Mouse (Mus musculus): ENCODE measurements around the gene Fscn3. TPM values are rescaled to one million over a fixed set of nuclear protein-coding genes. Genes with fewer than 3 reads are reported as not detected.

Gene Fscn3
- polyA plus RNA-seq, 1 experiment from 2014 or later = 0.13 TPM

DNA sequence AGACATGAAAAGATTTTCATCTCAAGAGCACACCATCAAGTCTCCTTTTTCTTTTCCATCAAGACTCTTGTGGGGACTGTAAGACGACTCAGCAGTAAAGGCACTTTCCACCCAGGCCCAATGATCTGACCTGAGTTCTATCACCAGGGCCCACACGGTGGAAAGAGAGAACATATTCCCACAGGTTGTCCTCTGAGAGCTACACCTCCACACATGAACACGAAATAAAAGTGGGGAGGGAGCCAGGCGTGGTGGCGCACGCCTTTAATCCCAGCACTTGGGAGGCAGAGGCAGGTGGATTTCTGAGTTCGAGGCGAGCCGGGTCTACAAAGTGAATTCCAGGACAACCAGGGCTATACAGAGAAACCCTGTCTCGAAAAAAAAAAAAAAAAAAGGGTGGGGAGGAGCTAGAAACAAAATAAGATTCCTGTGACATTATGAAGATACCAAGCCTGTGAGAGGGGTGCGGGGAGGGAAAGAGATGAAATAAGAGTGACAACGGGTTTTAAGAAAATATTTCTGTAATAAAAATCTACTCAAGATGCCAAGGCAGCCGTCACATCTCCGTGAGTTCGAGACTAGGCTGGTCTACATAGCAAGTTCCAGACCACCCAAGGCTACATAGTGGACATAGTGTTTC is 4.8 kb upstream of the Fscn3 start:
- Histone ChIP-seq H3K4me2 (ENCODE audit: low read depth, low read length) (peak overlapping the region; percentile 41), H3K9ac (ENCODE audit: low read length) (no peak overlapping the region), H3K27me3 (ENCODE audit: control insufficient read depth, insufficient read depth, low read length) (no peaks in the 10 kb centered on the region), H3K27ac (ENCODE audit: low read length) (peak overlapping the region; percentile 77; the same call in 1 of the 2 replicates), H3K4me1 (ENCODE audit: control insufficient read depth, insufficient read depth, low read length) (peaks cover 26% of the 10 kb centered on the region), H3K4me3 (replicated peaks; ENCODE audit: low read length) (peak overlapping the region; percentile 72), H3K36me3 (ENCODE audit: control insufficient read depth, insufficient read depth, low read length) (peaks cover 19% of the 10 kb centered on the region), H3K9me3 (replicated peaks; ENCODE audit: control insufficient read depth, low read length) (no peaks in the 10 kb centered on the region)
- no peak for ATAC-seq (ENCODE audit: insufficient read depth, low FRiP score)
- 66% methylated on average over 15 of the region's 15 CpGs for WGBS

DNA sequence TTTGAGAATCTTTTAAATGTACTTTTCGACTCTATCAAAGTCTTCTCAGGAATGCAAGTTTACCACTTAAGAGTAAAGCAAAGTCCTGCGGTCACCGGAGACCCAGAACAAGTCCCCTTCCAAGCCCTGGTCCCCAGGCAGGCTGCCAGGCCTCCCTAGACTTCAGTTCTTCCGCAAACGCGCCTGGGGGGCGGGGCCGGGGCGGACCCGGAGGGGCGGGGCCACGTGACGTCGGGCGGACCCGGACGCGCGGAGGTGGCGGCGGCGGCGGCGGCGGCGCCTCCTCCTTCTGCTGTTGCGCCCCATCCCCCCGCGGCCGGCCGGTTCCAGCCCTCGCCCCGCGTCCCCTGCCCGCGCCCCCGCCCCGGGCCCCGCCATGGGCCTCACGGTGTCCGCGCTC is 4.3 kb upstream of the Fscn3 start, which contains the start of gene Arf5:
Arf5 (plus strand) TSS at position 248 of the 400 bp plus-strand sequence.
- peak within 1 kb of the TSS; percentile 70 for H3K4me2 ChIP-seq (ENCODE audit: low read depth, low read length)
- H3K4me1 ChIP-seq (ENCODE audit: control insufficient read depth, insufficient read depth, low read length) = peaks cover 26% of the 10 kb centered on the region
- no peaks in the 10 kb centered on the region for H3K27me3 ChIP-seq (ENCODE audit: control insufficient read depth, insufficient read depth, low read length)
- no peaks in the 10 kb centered on the region for H3K9me3 ChIP-seq (replicated peaks; ENCODE audit: control insufficient read depth, low read length)
- H3K36me3 ChIP-seq (ENCODE audit: control insufficient read depth, insufficient read depth, low read length) = peaks cover 13% of the 10 kb centered on the region
- peak; percentile 74 for ATAC-seq (ENCODE audit: insufficient read depth, low FRiP score)
- peak within 1 kb of the TSS; percentile 72 for H3K4me3 ChIP-seq (replicated peaks; ENCODE audit: low read length)
- H3K27ac ChIP-seq (ENCODE audit: low read length) = peak within 1 kb of the TSS; percentile 77
- H3K9ac ChIP-seq (ENCODE audit: low read length) = peak within 1 kb of the TSS; percentile 95
- under 1% methylated on average over 36 of the region's 42 CpGs for WGBS

DNA sequence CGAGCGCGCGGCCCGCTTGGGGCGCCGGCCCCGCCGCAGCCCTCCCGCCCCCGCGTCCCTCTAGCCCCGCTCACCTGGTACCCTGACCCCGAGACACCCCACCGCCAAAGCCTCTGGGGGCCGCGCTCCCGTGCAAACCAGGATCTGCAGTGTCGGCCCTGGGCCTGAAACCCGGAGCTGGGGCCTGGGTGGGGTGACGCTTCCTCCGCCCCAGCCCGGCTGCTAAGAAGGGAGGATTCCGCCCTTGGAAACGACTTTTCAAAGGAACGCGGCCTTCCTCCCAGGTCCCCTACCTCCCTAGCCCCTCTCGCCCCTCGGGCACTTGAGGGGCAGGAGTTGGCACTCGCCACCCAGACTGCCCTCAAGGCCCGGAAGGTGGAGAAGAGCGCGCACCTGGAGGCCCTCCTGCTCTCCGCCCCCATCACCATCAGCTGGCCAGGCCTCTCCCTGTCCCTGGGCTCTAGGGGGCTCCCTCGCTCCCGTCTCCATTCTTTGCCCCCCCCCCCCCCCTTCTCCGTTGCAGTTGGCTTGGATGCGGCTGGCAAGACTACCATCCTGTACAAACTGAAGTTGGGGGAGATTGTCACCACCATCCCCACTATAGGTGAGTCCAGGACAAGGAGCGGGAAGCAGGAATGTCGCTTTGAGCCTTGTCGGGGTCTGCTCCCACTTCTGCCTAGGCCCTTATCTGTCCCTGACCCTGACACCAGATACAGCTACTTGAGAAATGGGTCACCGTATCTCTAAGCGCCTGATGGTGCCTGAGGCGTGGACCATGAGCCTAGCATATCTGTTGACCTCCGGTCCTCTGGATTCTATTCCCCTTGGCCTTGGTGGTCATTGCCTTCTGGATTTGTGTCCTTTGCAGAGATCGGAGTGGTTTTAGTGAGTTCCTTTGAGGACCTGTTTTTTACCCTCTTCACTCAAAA is 3.6 kb upstream of the Fscn3 start:
- Histone ChIP-seq H3K27me3 (ENCODE audit: control insufficient read depth, insufficient read depth, low read length) (no peaks in the 10 kb centered on the region), H3K4me2 (ENCODE audit: low read depth, low read length) (peak overlapping the region; percentile 70), H3K9ac (ENCODE audit: low read length) (peak overlapping the region; percentile 95), H3K36me3 (ENCODE audit: control insufficient read depth, insufficient read depth, low read length) (peaks cover 7% of the 10 kb centered on the region), H3K4me3 (replicated peaks; ENCODE audit: low read length) (peak overlapping the region; percentile 72), H3K4me1 (ENCODE audit: control insufficient read depth, insufficient read depth, low read length) (peaks cover 26% of the 10 kb centered on the region), H3K27ac (ENCODE audit: low read length) (peak overlapping the region; percentile 77), H3K9me3 (replicated peaks; ENCODE audit: control insufficient read depth, low read length) (no peaks in the 10 kb centered on the region)
- 0 out of 2 replicates have a peak, but pooled peaks have one; percentile 18 for ATAC-seq (ENCODE audit: insufficient read depth, low FRiP score)
- 8% methylated on average over 45 of the region's 46 CpGs for WGBS

DNA sequence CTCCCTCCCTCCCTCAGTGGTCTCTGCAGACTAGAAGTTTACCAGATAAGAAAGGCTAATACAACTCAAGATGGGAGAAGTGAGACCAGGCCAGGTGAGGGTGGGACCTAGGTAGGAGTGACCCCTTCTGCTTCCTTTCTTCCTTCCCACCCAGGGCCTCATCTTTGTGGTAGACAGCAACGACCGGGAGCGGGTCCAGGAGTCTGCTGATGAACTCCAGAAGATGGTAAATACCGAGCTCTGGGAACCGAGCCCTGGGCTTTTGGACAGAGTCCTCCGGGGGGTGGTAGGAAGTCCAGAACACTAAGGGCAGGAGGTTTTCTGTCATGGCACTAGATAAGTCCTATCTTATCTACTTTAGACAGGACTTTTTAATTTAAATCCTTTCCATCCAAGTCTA is 2.6 kb upstream of the Fscn3 start:
- peak overlapping the region; percentile 72; the same call in 1 of the 2 replicates for H3K4me3 ChIP-seq (replicated peaks; ENCODE audit: low read length)
- H3K9ac ChIP-seq (ENCODE audit: low read length) = peak overlapping the region; percentile 13; the same call in 1 of the 2 replicates
- WGBS = 81% methylated on average over 6 of the region's 6 CpGs

DNA sequence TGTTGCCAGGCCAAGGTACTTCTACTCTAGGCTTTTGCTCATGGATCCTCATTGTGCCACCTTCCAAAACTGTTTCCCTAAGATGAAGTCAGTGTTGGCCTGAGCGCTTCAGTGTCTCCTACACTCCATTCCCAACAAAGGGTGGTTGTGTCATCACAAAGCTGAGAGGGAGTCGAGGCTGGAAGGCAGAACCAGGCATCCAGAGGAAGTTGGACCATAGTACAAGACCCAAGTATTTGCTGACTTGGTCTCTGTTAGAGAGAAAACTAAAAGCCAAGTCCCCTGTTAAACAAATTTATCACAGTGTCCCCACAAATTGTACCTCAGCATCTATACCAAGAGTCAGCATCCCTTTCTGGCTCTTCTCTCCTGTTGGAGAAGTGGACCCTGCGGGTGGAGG is 701 bp downstream of the Fscn3 start, which contains the start of gene Gcc1:
Gcc1 (minus strand) TSS at position 101 of the 400 bp plus-strand sequence.
- no peaks in the 10 kb centered on the region for H3K27me3 ChIP-seq (ENCODE audit: control insufficient read depth, insufficient read depth, low read length)
- WGBS = 90% methylated on average over 3 of the region's 3 CpGs
- no peak within 1 kb of the TSS for H3K9ac ChIP-seq (ENCODE audit: low read length)
- no peak within 1 kb of the TSS for H3K4me3 ChIP-seq (replicated peaks; ENCODE audit: low read length)
- peaks cover 6% of the 10 kb centered on the region; the same call in 1 of the 2 replicates for H3K36me3 ChIP-seq (ENCODE audit: control insufficient read depth, insufficient read depth, low read length)
- no peak within 1 kb of the TSS for H3K4me2 ChIP-seq (ENCODE audit: low read depth, low read length)
- H3K27ac ChIP-seq (ENCODE audit: low read length) = no peak within 1 kb of the TSS
- no peak for ATAC-seq (ENCODE audit: insufficient read depth, low FRiP score)
- peaks cover 7% of the 10 kb centered on the region; the same call in 1 of the 2 replicates for H3K4me1 ChIP-seq (ENCODE audit: control insufficient read depth, insufficient read depth, low read length)
- H3K9me3 ChIP-seq (replicated peaks; ENCODE audit: control insufficient read depth, low read length) = no peaks in the 10 kb centered on the region

More for the DNA sequence above, 2.6 kb upstream of the Fscn3 start:
- peaks cover 23% of the 10 kb centered on the region for H3K4me1 ChIP-seq (ENCODE audit: control insufficient read depth, insufficient read depth, low read length)
- H3K36me3 ChIP-seq (ENCODE audit: control insufficient read depth, insufficient read depth, low read length) = peaks cover 6% of the 10 kb centered on the region; the same call in 1 of the 2 replicates
- peak overlapping the region; percentile 70 for H3K4me2 ChIP-seq (ENCODE audit: low read depth, low read length)
- no peaks in the 10 kb centered on the region for H3K9me3 ChIP-seq (replicated peaks; ENCODE audit: control insufficient read depth, low read length)
- no peak for ATAC-seq (ENCODE audit: insufficient read depth, low FRiP score)
- no peaks in the 10 kb centered on the region for H3K27me3 ChIP-seq (ENCODE audit: control insufficient read depth, insufficient read depth, low read length)
- no peak overlapping the region for H3K27ac ChIP-seq (ENCODE audit: low read length)

DNA sequence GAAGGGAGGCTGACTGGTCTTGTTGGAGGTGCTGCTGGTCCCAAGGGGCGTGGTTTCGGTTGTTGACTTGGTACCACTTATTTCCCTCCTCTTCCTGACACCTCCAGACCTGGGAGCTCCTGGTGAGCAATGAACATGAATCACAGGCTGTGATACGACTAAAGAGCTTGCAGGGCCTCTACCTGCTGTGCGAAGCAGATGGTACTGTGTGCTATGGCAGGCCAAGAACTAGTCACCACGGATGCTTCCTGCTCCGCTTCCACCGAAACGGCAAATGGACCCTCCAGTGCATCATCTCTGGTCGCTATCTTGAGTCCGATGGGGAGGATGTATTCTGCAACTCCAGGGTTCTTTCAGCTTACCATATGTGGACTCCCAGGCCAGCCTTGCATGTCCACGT is 2.3 kb downstream of the Fscn3 start:
- H3K9ac ChIP-seq (ENCODE audit: low read length) = no peak overlapping the region
- H3K36me3 ChIP-seq (ENCODE audit: control insufficient read depth, insufficient read depth, low read length) = peaks cover 6% of the 10 kb centered on the region; the same call in 1 of the 2 replicates
- H3K27ac ChIP-seq (ENCODE audit: low read length) = no peak overlapping the region
- ATAC-seq (ENCODE audit: insufficient read depth, low FRiP score) = no peak
- no peaks in the 10 kb centered on the region for H3K9me3 ChIP-seq (replicated peaks; ENCODE audit: control insufficient read depth, low read length)
- H3K4me1 ChIP-seq (ENCODE audit: control insufficient read depth, insufficient read depth, low read length) = peaks cover under 1% of the 10 kb centered on the region; the same call in 1 of the 2 replicates
- 86% methylated on average over 11 of the region's 11 CpGs for WGBS
- no peak overlapping the region for H3K4me3 ChIP-seq (replicated peaks; ENCODE audit: low read length)
- H3K4me2 ChIP-seq (ENCODE audit: low read depth, low read length) = no peak overlapping the region
- H3K27me3 ChIP-seq (ENCODE audit: control insufficient read depth, insufficient read depth, low read length) = no peaks in the 10 kb centered on the region

DNA sequence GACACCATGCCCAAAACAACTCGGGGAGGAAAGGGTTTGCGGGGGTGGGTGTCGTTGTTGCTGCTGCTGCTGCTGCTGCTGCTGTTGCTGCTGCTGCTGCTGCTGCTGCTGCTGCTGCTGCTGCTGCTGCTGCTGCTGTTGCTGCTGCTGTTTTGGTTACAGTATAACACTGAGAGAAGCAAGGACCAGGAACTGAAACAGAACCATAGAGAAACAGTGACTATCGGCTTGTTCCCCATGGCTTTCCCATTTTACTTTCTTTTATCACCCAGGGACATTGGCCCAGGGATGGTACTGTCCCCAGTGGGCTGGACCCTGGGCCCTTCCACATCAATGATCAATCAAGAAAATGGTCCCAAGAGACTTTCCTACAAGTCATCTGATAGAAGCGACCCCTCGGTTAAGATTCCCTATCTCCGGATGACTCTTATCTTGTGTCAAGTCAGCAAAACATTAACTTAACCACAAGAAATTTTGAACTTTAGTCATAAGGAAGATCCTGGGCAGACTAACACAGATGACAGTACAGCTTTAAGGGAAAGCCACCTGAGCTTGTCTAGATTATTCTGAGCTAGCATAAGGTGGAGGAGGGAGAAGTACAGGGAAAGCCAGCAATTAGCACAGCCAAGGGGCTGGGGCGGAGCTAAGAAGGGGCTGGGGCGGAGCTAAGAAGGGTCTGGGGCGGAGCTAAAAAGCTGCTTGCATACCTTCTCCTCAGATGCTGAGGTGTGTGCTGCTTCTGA is 3.4 kb downstream of the Fscn3 start:
- Histone ChIP-seq H3K36me3 (ENCODE audit: control insufficient read depth, insufficient read depth, low read length) (peaks cover 6% of the 10 kb centered on the region; the same call in 1 of the 2 replicates), H3K4me1 (ENCODE audit: control insufficient read depth, insufficient read depth, low read length) (no peaks in the 10 kb centered on the region)
- peak; percentile 37; the same call in 1 of the 2 replicates for ATAC-seq (ENCODE audit: insufficient read depth, low FRiP score)

DNA sequence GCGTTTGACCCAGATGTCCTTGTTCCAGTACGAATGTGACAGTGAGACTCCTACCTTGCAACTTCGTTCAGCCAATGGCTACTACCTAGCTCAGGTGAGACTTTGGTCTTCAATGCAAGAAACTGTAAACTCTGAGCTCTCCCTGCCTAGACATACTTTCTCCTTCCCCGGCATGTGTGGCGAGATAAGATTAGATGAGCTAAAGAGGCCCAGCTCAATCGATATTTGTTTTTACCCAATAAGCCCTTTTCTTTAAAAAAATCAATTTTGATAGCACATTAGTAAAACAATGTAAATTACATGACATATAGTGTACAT is 3.9 kb downstream of the Fscn3 start:
- no peaks in the 10 kb centered on the region for H3K4me1 ChIP-seq (ENCODE audit: control insufficient read depth, insufficient read depth, low read length)
- H3K4me2 ChIP-seq (ENCODE audit: low read depth, low read length) = no peak overlapping the region
- no peak overlapping the region for H3K9ac ChIP-seq (ENCODE audit: low read length)
- 54% methylated on average over 6 of the region's 6 CpGs for WGBS
- 0 out of 2 replicates have a peak, but pooled peaks cover 6% of the 10 kb centered on the region for H3K36me3 ChIP-seq (ENCODE audit: control insufficient read depth, insufficient read depth, low read length)
- H3K4me3 ChIP-seq (replicated peaks; ENCODE audit: low read length) = no peak overlapping the region
- H3K27ac ChIP-seq (ENCODE audit: low read length) = no peak overlapping the region
- no peaks in the 10 kb centered on the region for H3K9me3 ChIP-seq (replicated peaks; ENCODE audit: control insufficient read depth, low read length)
- H3K27me3 ChIP-seq (ENCODE audit: control insufficient read depth, insufficient read depth, low read length) = no peaks in the 10 kb centered on the region
- ATAC-seq (ENCODE audit: insufficient read depth, low FRiP score) = peak; percentile 25; the same call in 1 of the 2 replicates

More for the DNA sequence above, 3.4 kb downstream of the Fscn3 start:
- Histone ChIP-seq H3K27ac (ENCODE audit: low read length) (no peak overlapping the region), H3K9me3 (replicated peaks; ENCODE audit: control insufficient read depth, low read length) (no peaks in the 10 kb centered on the region), H3K4me2 (ENCODE audit: low read depth, low read length) (no peak overlapping the region), H3K4me3 (replicated peaks; ENCODE audit: low read length) (no peak overlapping the region), H3K27me3 (ENCODE audit: control insufficient read depth, insufficient read depth, low read length) (no peaks in the 10 kb centered on the region), H3K9ac (ENCODE audit: low read length) (no peak overlapping the region)
- WGBS = 68% methylated on average over 10 of the region's 10 CpGs
